Mouse (Mus musculus): Measurements from ENCODE around the gene Psme1.

Gene Psme1

GRCm38 (mm10) chr14:55577871-55578667 lies at the start of gene Psme1:
Gene Psme1 (plus strand): TSS chr14:55578123.
- peak; percentile 90 for DNase-seq (ENCODE audit: low spot score)

- no peak for DNase-seq (ENCODE audit: low spot score)
Observed at GRCm38 (mm10) chr14:55536116-55536745, 41.7 kb upstream of the Psme1 start.

- DNase-seq (ENCODE audit: low spot score), result peak; percentile 94
Observed at GRCm38 (mm10) chr14:55540067-55540786, 37.7 kb upstream of the Psme1 start, which contains the start of gene Pck2. Gene Pck2 (plus strand): TSS chr14:55540266.

GRCm38 (mm10) chr14:55540787-55541321 lies 37.1 kb upstream of the Psme1 start:
- DNase-seq (ENCODE audit: low spot score), result peak; percentile 79

GRCm38 (mm10) chr14:55542268-55542667 lies 35.7 kb upstream of the Psme1 start:
- DNase-seq (ENCODE audit: low spot score), result no peak

- no peak for DNase-seq (ENCODE audit: low spot score)
Observed at GRCm38 (mm10) chr14:55544334-55544733, 33.6 kb upstream of the Psme1 start.

GRCm38 (mm10) chr14:55550191-55550590 lies 27.7 kb upstream of the Psme1 start:
- no peak for DNase-seq (ENCODE audit: low spot score)

- no peak for DNase-seq (ENCODE audit: low spot score)
Observed at GRCm38 (mm10) chr14:55551347-55551746, 26.6 kb upstream of the Psme1 start.

- DNase-seq (ENCODE audit: low spot score), result no peak
Observed at GRCm38 (mm10) chr14:55551794-55552193, 26.1 kb upstream of the Psme1 start.

- DNase-seq (ENCODE audit: low spot score), result no peak
Observed at GRCm38 (mm10) chr14:55554635-55555034, 23.3 kb upstream of the Psme1 start.

GRCm38 (mm10) chr14:55555788-55556187 lies 22.1 kb upstream of the Psme1 start:
- DNase-seq (ENCODE audit: low spot score), result no peak

- DNase-seq (ENCODE audit: low spot score), result peak; percentile 93
Observed at GRCm38 (mm10) chr14:55557003-55557402, 20.9 kb upstream of the Psme1 start.

GRCm38 (mm10) chr14:55557587-55557986 lies 20.3 kb upstream of the Psme1 start:
- no peak for DNase-seq (ENCODE audit: low spot score)

GRCm38 (mm10) chr14:55558740-55559448 lies 19.0 kb upstream of the Psme1 start:
- no peak for DNase-seq (ENCODE audit: low spot score)

GRCm38 (mm10) chr14:55559799-55560201 lies 18.1 kb upstream of the Psme1 start, which contains the start of gene Dcaf11:
Gene Dcaf11 (plus strand): TSS chr14:55560006.
- peak; percentile 94 for DNase-seq (ENCODE audit: low spot score)

- DNase-seq (ENCODE audit: low spot score), result peak; percentile 99
Observed at GRCm38 (mm10) chr14:55560202-55561073, 17.5 kb upstream of the Psme1 start, which contains the start of gene A730061H03Rik. Gene A730061H03Rik (minus strand): TSS chr14:55560406.

GRCm38 (mm10) chr14:55561860-55562259 lies 16.1 kb upstream of the Psme1 start:
- DNase-seq (ENCODE audit: low spot score), result no peak

GRCm38 (mm10) chr14:55563249-55563648 lies 14.7 kb upstream of the Psme1 start:
- no peak for DNase-seq (ENCODE audit: low spot score)

GRCm38 (mm10) chr14:55565748-55566147 lies 12.2 kb upstream of the Psme1 start:
- DNase-seq (ENCODE audit: low spot score), result no peak

- no peak for DNase-seq (ENCODE audit: low spot score)
Observed at GRCm38 (mm10) chr14:55567496-55567895, 10.4 kb upstream of the Psme1 start.

GRCm38 (mm10) chr14:55570588-55570987 lies 7.3 kb upstream of the Psme1 start:
- DNase-seq (ENCODE audit: low spot score), result no peak

Data from lung, postnatal 25 days (tissue).